Mouse (Mus musculus) stomach, postnatal 0 days (tissue): Measurements from ENCODE around the gene Fyn.

Source experiments
- CTCF ChIP-seq: IDR thresholded peaks from 2 replicates; pipeline ENCODE4 v1.5.1; 2016; ENCODE audit warnings: antibody characterized with exemption, low read depth, mild to moderate bottlenecking, moderate library complexity
- EP300 ChIP-seq: optimal IDR thresholded peaks from 2 replicates; pipeline ENCODE3; 2016; ENCODE audit warnings: antibody characterized with exemption

- TF ChIP-seq CTCF (no peak), EP300 (no peak)
These were observed 115.7 kb downstream of the Fyn start for GRCm38 (mm10) chr10:39484382-39484826.
